Mouse (Mus musculus) kidney, embryonic 14.5 days (tissue): ENCODE results near the gene Trank1. TPM values are rescaled to one million over a fixed set of nuclear protein-coding genes. Genes with fewer than 3 reads are reported as not detected.

ENCODE experiments used
- ATAC-seq: fragments of 200-750 bp; cut with Nextera tagmentation; 2 replicates; pipeline ENCODE4 v1.8.0; 2017; ENCODE audit warnings: moderate number of reproducible peaks, mild to moderate bottlenecking, moderate TSS enrichment, moderate library complexity; ENCODE audit not compliant: low FRiP score, low TSS enrichment
- H3K27ac ChIP-seq: fragments of 300-500 bp; sonication (generic); 2 replicates; pipeline ENCODE4 v1.5.1; 2014; ENCODE audit warnings: low read depth, mild to moderate bottlenecking, low read length, moderate library complexity, mixed read lengths
- H3K27me3 ChIP-seq: fragments of 300-500 bp; sonication (generic); 2 replicates; pipeline ENCODE4 v1.6.1; 2014; ENCODE audit warnings: mild to moderate bottlenecking, low read length; ENCODE audit not compliant: control insufficient read depth, insufficient read depth
- H3K36me3 ChIP-seq: fragments of 300-500 bp; sonication (generic); 2 replicates; pipeline ENCODE4 v1.6.1; 2014; ENCODE audit warnings: low read length, mixed read lengths; ENCODE audit not compliant: control insufficient read depth, insufficient read depth
- H3K4me1 ChIP-seq: fragments of 300-500 bp; sonication (generic); 2 replicates; pipeline ENCODE4 v1.6.1; 2014; ENCODE audit warnings: low read length, mixed read lengths; ENCODE audit not compliant: control insufficient read depth, insufficient read depth
- H3K4me2 ChIP-seq: fragments of 300-500 bp; sonication (generic); replicated peaks from 2 replicates; pipeline ENCODE4 v1.6.1; 2014; ENCODE audit warnings: low read depth, mild to moderate bottlenecking, low read length
- H3K4me3 ChIP-seq: fragments of 300-500 bp; sonication (generic); 2 replicates; pipeline ENCODE4 v1.5.1; 2014; ENCODE audit warnings: mild to moderate bottlenecking, low read length
- H3K9ac ChIP-seq: fragments of 300-500 bp; sonication (generic); 2 replicates; pipeline ENCODE4 v1.6.1; 2014; ENCODE audit warnings: low read depth, mild to moderate bottlenecking, low read length, moderate library complexity
- H3K9me3 ChIP-seq: fragments of 300-500 bp; sonication (generic); 2 replicates; pipeline ENCODE4 v1.6.1; 2016; ENCODE audit warnings: low read length; ENCODE audit not compliant: control insufficient read depth
- WGBS: fragments of 180-500 bp; shearing (Covaris S2); extraction: QIAGEN DNeasy Blood & Tissue Kit; methylation state at CpG from one replicate; pipeline ENCODE4 v1.1.7; 2014; 5-methylcytosine and 5-hydroxymethylcytosine counted together
- polyA plus RNA-seq: library from polyadenylated mRNA; unstranded; fragments of >200 nt; fragmentation: Nextera tagmentation; extraction: Ambion mirVana; gene quantifications from 2 replicates; pipeline ENCODE4 v1.2.1, GENCODE M21; 2014

The Trank1 gene
- polyA plus RNA-seq, result 0.24 and 0.31 TPM in 2 replicates

- H3K36me3 ChIP-seq, result no peaks in the 10 kb centered on the region
- peaks cover 6% of the 10 kb centered on the region; the same call in 1 of the 2 replicates for H3K9me3 ChIP-seq
- peak within 1 kb of the TSS; percentile 40 for H3K9ac ChIP-seq
- WGBS, result 12% methylated on average over 55 of the region's 72 CpGs
- H3K4me2 ChIP-seq, result peak within 1 kb of the TSS; percentile 97
- peaks cover 14% of the 10 kb centered on the region; the same call in 1 of the 2 replicates for H3K4me1 ChIP-seq
- H3K4me3 ChIP-seq, result peak within 1 kb of the TSS; percentile 53
- peaks cover 45% of the 10 kb centered on the region for H3K27me3 ChIP-seq
- no peak within 1 kb of the TSS for H3K27ac ChIP-seq
- peak; percentile 73 for ATAC-seq
Observed at GRCm38 (mm10) chr9:111311031-111311842, at the start of gene Trank1. Gene Trank1 (plus strand): TSS chr9:111311739.

GRCm38 (mm10) chr9:111267998-111268397 lies 43.5 kb upstream of the Trank1 start:
- Histone ChIP-seq H3K4me1 (0 out of 2 replicates have a peak, but pooled peaks cover 9% of the 10 kb centered on the region), H3K36me3 (peaks cover 32% of the 10 kb centered on the region), H3K9me3 (no peaks in the 10 kb centered on the region), H3K4me3 (no peak overlapping the region), H3K27me3 (no peaks in the 10 kb centered on the region), H3K27ac (no peak overlapping the region), H3K4me2 (no peak overlapping the region), H3K9ac (no peak overlapping the region)
- WGBS, result 96% methylated on average over 2 of the region's 2 CpGs
- ATAC-seq, result no peak

GRCm38 (mm10) chr9:111270606-111271005 lies 40.9 kb upstream of the Trank1 start:
- Histone ChIP-seq H3K9me3 (no peaks in the 10 kb centered on the region), H3K4me3 (peak overlapping the region; percentile 87), H3K4me2 (peak overlapping the region; percentile 48), H3K27me3 (no peaks in the 10 kb centered on the region), H3K36me3 (peaks cover 25% of the 10 kb centered on the region; the same call in 1 of the 2 replicates), H3K4me1 (peaks cover 30% of the 10 kb centered on the region), H3K27ac (peak overlapping the region; percentile 85; the same call in 1 of the 2 replicates), H3K9ac (peak overlapping the region; percentile 71; the same call in 1 of the 2 replicates)
- 14% methylated on average over 5 of the region's 5 CpGs for WGBS
- no peak for ATAC-seq

- under 1% methylated on average over 32 of the region's 32 CpGs for WGBS
- Histone ChIP-seq H3K4me3 (peak overlapping the region; percentile 87), H3K9ac (peak overlapping the region; percentile 71), H3K4me2 (peak overlapping the region; percentile 48), H3K9me3 (no peaks in the 10 kb centered on the region), H3K27me3 (no peaks in the 10 kb centered on the region), H3K27ac (peak overlapping the region; percentile 85), H3K4me1 (peaks cover 30% of the 10 kb centered on the region), H3K36me3 (peaks cover 26% of the 10 kb centered on the region; the same call in 1 of the 2 replicates)
- peak; percentile 72 for ATAC-seq
Observed at GRCm38 (mm10) chr9:111271056-111271433, 40.5 kb upstream of the Trank1 start.

GRCm38 (mm10) chr9:111271434-111272160 lies 39.9 kb upstream of the Trank1 start, which contains the start of the genes Mlh1 and Epm2aip1:
Gene Mlh1 (minus strand): TSS chr9:111271791.
Gene Epm2aip1 (plus strand): TSS chr9:111271929.
- Histone ChIP-seq H3K4me3 (peak within 1 kb of the TSS; percentile 87), H3K36me3 (peaks cover 25% of the 10 kb centered on the region; the same call in 1 of the 2 replicates), H3K27ac (peak within 1 kb of the TSS; percentile 95), H3K27me3 (no peaks in the 10 kb centered on the region), H3K9ac (peak within 1 kb of the TSS; percentile 87), H3K4me2 (peak within 1 kb of the TSS; percentile 70), H3K9me3 (no peaks in the 10 kb centered on the region), H3K4me1 (peaks cover 30% of the 10 kb centered on the region)
- ATAC-seq, result peak; percentile 99
- 2% methylated on average over 64 of the region's 64 CpGs for WGBS

GRCm38 (mm10) chr9:111272356-111272755 lies 39.2 kb upstream of the Trank1 start:
- H3K9ac ChIP-seq, result peak overlapping the region; percentile 87
- H3K36me3 ChIP-seq, result peaks cover 21% of the 10 kb centered on the region; the same call in 1 of the 2 replicates
- H3K27ac ChIP-seq, result peak overlapping the region; percentile 95
- peak overlapping the region; percentile 87 for H3K4me3 ChIP-seq
- no peak for ATAC-seq
- peaks cover 30% of the 10 kb centered on the region for H3K4me1 ChIP-seq
- H3K4me2 ChIP-seq, result peak overlapping the region; percentile 70
- H3K27me3 ChIP-seq, result no peaks in the 10 kb centered on the region
- WGBS, result 3% methylated on average over 19 of the region's 19 CpGs
- no peaks in the 10 kb centered on the region for H3K9me3 ChIP-seq

GRCm38 (mm10) chr9:111272996-111273785 lies 38.3 kb upstream of the Trank1 start:
- no peaks in the 10 kb centered on the region for H3K9me3 ChIP-seq
- no peak for ATAC-seq
- peak overlapping the region; percentile 70 for H3K4me2 ChIP-seq
- H3K4me1 ChIP-seq, result peaks cover 30% of the 10 kb centered on the region
- H3K4me3 ChIP-seq, result peak overlapping the region; percentile 87
- no peak overlapping the region for H3K27ac ChIP-seq
- 63% methylated on average over 15 of the region's 15 CpGs for WGBS
- H3K9ac ChIP-seq, result peak overlapping the region; percentile 87; the same call in 1 of the 2 replicates
- peaks cover 28% of the 10 kb centered on the region for H3K36me3 ChIP-seq
- no peaks in the 10 kb centered on the region for H3K27me3 ChIP-seq

- peak overlapping the region; percentile 87; the same call in 1 of the 2 replicates for H3K4me3 ChIP-seq
- peaks cover 30% of the 10 kb centered on the region for H3K4me1 ChIP-seq
- peaks cover 35% of the 10 kb centered on the region for H3K36me3 ChIP-seq
- H3K27ac ChIP-seq, result no peak overlapping the region
- no peak for ATAC-seq
- H3K9ac ChIP-seq, result no peak overlapping the region
- H3K27me3 ChIP-seq, result no peaks in the 10 kb centered on the region
- 73% methylated on average over 1 of the region's 1 CpGs for WGBS
- peak overlapping the region; percentile 70 for H3K4me2 ChIP-seq
- H3K9me3 ChIP-seq, result no peaks in the 10 kb centered on the region
Observed at GRCm38 (mm10) chr9:111273958-111274357, 37.6 kb upstream of the Trank1 start.
